Mouse (Mus musculus): ENCODE data around the gene Olfr912.

Gene Olfr912

GRCm38 (mm10) chr9:38579878-38580277 lies at the start of gene Olfr912:
Gene Olfr912, plus strand, starts transcription at chr9:38580178.
- no peak for DNase-seq

GRCm38 (mm10) chr9:38537549-38537948 lies 42.4 kb upstream of the Olfr912 start, which contains the start of gene Olfr910:
Gene Olfr910, plus strand, starts transcription at chr9:38537849.
- DNase-seq: no peak

DNA sequence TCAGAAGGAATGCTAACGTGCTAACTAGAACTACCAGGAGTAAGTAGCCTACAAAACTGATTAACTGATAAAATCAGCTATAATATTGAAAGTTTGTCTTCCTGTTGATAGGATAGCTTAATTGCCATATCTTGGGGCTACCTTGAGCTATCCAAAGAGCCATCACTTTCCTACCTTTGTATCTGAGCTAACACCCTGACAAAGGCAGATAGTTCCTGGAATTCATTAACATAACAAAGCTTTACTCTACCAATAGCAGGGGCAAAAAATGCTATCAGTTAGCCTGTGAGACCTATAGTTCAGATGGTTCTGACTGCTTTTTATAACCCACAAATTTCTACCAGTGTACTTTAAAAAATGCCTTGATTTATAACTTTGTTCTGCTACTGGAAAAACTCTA lies 11.1 kb downstream of the Olfr912 start:
- DNase-seq: no peak

DNA sequence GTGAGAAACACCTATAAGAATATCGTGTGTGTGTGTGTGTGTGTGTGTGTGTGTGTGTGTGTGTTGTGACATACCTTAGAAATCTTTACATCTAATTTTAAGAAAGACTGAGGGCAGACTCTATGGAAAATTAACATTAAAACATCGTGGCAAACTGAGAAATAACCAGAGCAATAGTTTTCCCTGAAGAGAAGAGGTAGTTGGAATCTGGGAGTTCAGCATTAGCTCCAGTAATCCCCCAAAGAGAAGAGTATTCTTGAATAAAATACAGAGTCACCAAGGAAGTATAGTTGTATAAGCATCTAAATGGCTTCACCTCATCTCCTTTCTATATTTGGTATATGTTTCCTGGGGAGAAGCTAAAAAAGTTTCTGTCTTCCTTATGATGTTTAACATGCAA lies 12.5 kb downstream of the Olfr912 start, which contains the start of gene Olfr913:
Gene Olfr913 (plus strand): TSS at position 301 of the 400 bp plus-strand sequence.
- DNase-seq: no peak

DNA sequence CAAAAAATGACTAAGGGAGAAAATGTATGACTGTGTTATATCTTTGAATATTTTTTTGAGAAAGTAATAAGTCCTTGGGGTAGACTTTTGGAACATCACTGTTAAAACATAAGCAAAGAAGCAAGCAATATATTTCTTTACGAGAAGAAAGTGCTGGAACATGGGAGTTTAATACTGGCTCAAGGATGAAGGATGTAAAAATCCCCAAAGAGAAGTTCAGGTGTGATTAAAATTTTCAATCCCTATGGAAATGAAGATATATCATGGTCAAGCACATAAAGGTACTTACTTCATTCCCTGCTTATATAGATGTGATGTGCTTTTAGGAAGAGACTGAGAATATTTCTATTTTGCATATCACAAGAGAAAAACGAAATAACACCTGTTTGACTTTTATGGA lies 24.8 kb downstream of the Olfr912 start, which contains the start of gene Olfr914:
Gene Olfr914 (plus strand): TSS at position 301 of the 400 bp plus-strand sequence.
- no peak for DNase-seq

GRCm38 (mm10) chr9:38632406-38632805 lies 52.4 kb downstream of the Olfr912 start:
- DNase-seq: no peak

All from cerebellum, postnatal 14 days (tissue).